Mouse (Mus musculus) R1 (cell line): Measurements from ENCODE around the gene Ttl.

Source experiments
- DNase-seq: peaks from one replicate; pipeline ENCODE4 v3.0.0-alpha.2; 2018; ENCODE audit warnings: low read depth, low spot score

Gene Ttl

GRCm38 (mm10) chr2:129065437-129066282, at the start of gene Ttl:
TSS of gene Ttl (plus strand) at chr2:129065942.
- DNase-seq: peak; percentile 76

GRCm38 (mm10) chr2:129020106-129020505, 45.6 kb upstream of the Ttl start:
- DNase-seq: no peak

GRCm38 (mm10) chr2:129024820-129025219, 40.9 kb upstream of the Ttl start:
- no peak for DNase-seq

GRCm38 (mm10) chr2:129035381-129035780, 30.4 kb upstream of the Ttl start:
- no peak for DNase-seq

- DNase-seq: no peak
Measured at GRCm38 (mm10) chr2:129038426-129038936, 27.3 kb upstream of the Ttl start.

- no peak for DNase-seq
Measured at GRCm38 (mm10) chr2:129038937-129039631, 26.7 kb upstream of the Ttl start.

- no peak for DNase-seq
Measured at GRCm38 (mm10) chr2:129040567-129040966, 25.2 kb upstream of the Ttl start.

GRCm38 (mm10) chr2:129046172-129046845, 19.4 kb upstream of the Ttl start:
- no peak for DNase-seq

GRCm38 (mm10) chr2:129046846-129047196, 18.9 kb upstream of the Ttl start:
- DNase-seq: no peak

GRCm38 (mm10) chr2:129047811-129048210, 17.9 kb upstream of the Ttl start, which contains the start of gene Vinac1:
TSS of gene Vinac1 (minus strand) at chr2:129048172.
- no peak for DNase-seq

- no peak for DNase-seq
Measured at GRCm38 (mm10) chr2:129052451-129052983, 13.2 kb upstream of the Ttl start.

GRCm38 (mm10) chr2:129055741-129056140, 10.0 kb upstream of the Ttl start:
- DNase-seq: no peak

GRCm38 (mm10) chr2:129056597-129056996, 9.1 kb upstream of the Ttl start:
- peak; percentile 98 for DNase-seq

- DNase-seq: peak; percentile 79
Measured at GRCm38 (mm10) chr2:129057256-129057655, 8.5 kb upstream of the Ttl start.

- no peak for DNase-seq
Measured at GRCm38 (mm10) chr2:129057920-129058361, 7.8 kb upstream of the Ttl start.

- peak; percentile 92 for DNase-seq
Measured at GRCm38 (mm10) chr2:129061456-129062059, 4.2 kb upstream of the Ttl start.

- DNase-seq: peak; percentile 90
Measured at GRCm38 (mm10) chr2:129066326-129066725, 584 bp downstream of the Ttl start.

GRCm38 (mm10) chr2:129070296-129070695, 4.6 kb downstream of the Ttl start:
- DNase-seq: no peak

- peak; percentile 80 for DNase-seq
Measured at GRCm38 (mm10) chr2:129078313-129078712, 12.6 kb downstream of the Ttl start.

GRCm38 (mm10) chr2:129079194-129079593, 13.5 kb downstream of the Ttl start:
- no peak for DNase-seq

- DNase-seq: no peak
Measured at GRCm38 (mm10) chr2:129081097-129081496, 15.4 kb downstream of the Ttl start.
